Mouse (Mus musculus): ENCODE measurements around the gene Rbm24. TPM values are rescaled to one million over a fixed set of nuclear protein-coding genes. Genes with fewer than 3 reads are reported as not detected.

Gene Rbm24
- total and polyA plus RNA-seq, 3 experiments: not detected

DNA sequence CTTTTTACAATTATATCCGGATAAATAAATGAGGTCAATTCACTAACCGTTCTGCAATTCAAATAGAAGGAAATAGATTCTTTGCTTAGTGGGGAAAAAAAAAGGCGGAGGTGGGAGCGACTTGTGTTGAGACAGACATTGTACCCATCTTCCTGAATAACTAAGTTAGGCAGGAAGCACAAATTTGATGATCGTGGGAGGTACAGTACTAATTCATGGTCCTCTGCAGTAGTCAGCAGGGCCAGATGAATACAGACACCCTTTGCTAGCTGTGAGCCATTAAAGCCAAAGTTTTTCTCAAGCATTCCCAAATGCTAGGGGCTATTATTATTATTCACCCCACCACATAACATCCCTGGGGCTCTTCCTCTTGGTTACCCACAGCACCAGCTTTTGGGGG lies 640 bp upstream of the Rbm24 start:
- dilution Hi-C loops (cut with MboI; ENCODE audit: extremely low pct_ligation_motif_present, extremely low pct_unique_long_range_greater_than_20kb, low sequenced_read_pairs) (no loop called here), in situ Hi-C loops (cut with MboI; ENCODE audit: low pct_ligation_motif_present, low pct_unique_long_range_greater_than_20kb, low sequenced_read_pairs) (no loop called here)
- TF ChIP-seq CTCF (conservative IDR thresholded peaks at IDR 0.05 in 1 of 2, IDR thresholded peaks at IDR 0.05 in 1 of 2; ENCODE audit: low read depth in 2 of 2, low read length in 2 of 2): no peak
- Histone ChIP-seq H3K79me2 (replicated peaks; ENCODE audit: control insufficient read depth, extremely low read depth, insufficient read depth, poor library complexity, severe bottlenecking) (no peaks in the 10 kb centered on the region), H3K9ac (ENCODE audit: insufficient read depth, low read depth) (no peak overlapping the region), H3K27me3 (replicated peaks) (no peaks in the 10 kb centered on the region), H3K9me3 (replicated peaks; ENCODE audit: low read length) (peaks cover 9% of the 10 kb centered on the region), H3K4me3 (replicated peaks in 1 of 3; ENCODE audit: low read depth in 2 of 3, low read length in 2 of 3, poor library complexity in 1 of 3) (no peak overlapping the region), H3K27ac (ENCODE audit: insufficient read depth, low read depth) (no peak overlapping the region), H3K4me2 (ENCODE audit: insufficient read depth, low read depth, poor library complexity, severe bottlenecking) (no peak overlapping the region), H3K36me3 (replicated peaks in 1 of 2; ENCODE audit: control insufficient read depth in 1 of 2, insufficient read depth in 1 of 2, low read length in 1 of 2) (no peaks in the 10 kb centered on the region), H3K4me1 (ENCODE audit: control insufficient read depth in 1 of 2, insufficient read depth in 2 of 2) (peaks cover 3 to 13% of the 10 kb centered on the region in 2 experiments; a peak in 3 of 4 replicates)
- DNase-seq (ENCODE audit: extremely low read depth): no peak

DNA sequence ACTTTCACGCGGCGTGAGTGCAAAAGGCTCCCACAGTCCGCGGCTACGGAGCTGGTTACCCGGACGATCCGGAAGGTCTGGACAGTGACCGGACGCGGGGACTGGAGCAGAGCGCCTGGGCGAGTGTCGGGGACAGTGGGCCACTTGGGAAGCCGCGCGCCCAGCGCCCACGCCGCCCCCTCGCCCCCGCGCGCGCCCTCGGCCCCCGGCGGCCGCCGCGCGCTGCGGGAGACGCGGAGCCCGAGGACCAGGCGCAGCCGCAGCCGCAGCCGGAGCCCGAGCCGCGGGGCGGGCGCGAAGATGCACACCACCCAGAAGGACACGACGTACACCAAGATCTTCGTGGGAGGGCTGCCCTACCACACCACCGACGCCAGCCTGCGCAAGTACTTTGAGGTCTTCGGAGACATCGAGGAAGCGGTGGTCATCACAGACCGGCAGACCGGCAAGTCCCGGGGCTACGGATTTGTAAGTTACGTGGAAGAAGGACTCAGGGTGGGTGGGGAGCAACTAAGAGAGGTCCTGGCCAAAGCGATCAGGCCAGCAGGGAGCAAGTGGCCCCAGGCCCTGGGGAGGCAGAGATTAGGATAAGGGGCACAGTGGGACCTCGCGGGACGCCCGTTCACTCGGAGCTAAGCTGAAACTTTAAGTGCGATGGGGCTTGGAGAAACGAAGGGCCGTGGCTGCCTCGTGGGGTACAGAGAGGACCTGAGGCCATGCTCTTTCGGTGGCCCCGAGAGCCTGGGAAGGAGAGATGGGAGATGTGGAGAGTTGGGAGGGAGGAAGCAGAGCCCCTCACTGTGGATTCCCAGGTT lies 704 bp downstream of the Rbm24 start:
- DNase-seq (ENCODE audit: extremely low read depth): no peak
- dilution Hi-C loops (cut with MboI; ENCODE audit: extremely low pct_ligation_motif_present, extremely low pct_unique_long_range_greater_than_20kb, low sequenced_read_pairs): no loop called here

DNA sequence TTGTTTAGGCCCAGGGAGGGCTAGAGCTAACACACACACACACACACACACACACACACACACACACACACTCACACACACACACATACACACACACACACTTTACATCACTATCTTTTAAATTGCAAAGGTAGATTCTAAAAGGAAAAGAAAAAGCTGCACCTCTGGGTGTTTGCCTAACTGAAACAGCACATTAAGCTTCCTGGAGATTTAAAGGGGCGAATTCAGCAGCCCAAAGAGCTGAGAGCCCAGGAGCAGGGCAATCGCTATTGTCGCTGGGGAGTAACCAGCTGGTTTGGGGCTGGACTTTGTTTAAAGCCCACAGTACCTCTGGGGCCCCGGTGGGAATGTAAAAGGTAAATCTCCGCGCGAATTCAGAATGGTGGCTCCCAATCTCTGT lies 1.4 kb downstream of the Rbm24 start:
- DNase-seq (ENCODE audit: extremely low read depth): no peak
- dilution Hi-C loops (cut with MboI; ENCODE audit: extremely low pct_ligation_motif_present, extremely low pct_unique_long_range_greater_than_20kb, low sequenced_read_pairs) (no loop called here), in situ Hi-C loops (cut with MboI; ENCODE audit: low pct_ligation_motif_present, low pct_unique_long_range_greater_than_20kb, low sequenced_read_pairs) (no loop called here)
- H3K36me3 ChIP-seq (replicated peaks in 1 of 2; ENCODE audit: control insufficient read depth in 1 of 2, insufficient read depth in 1 of 2, low read length in 1 of 2): no peaks in the 10 kb centered on the region
- H3K27me3 ChIP-seq (replicated peaks): no peaks in the 10 kb centered on the region
- no peak overlapping the region for H3K4me3 ChIP-seq (replicated peaks in 1 of 3; ENCODE audit: low read depth in 2 of 3, low read length in 2 of 3, poor library complexity in 1 of 3)
- H3K4me2 ChIP-seq (ENCODE audit: insufficient read depth, low read depth, poor library complexity, severe bottlenecking): no peak overlapping the region
- TF ChIP-seq NRF1 (IDR thresholded peaks at IDR 0.05; ENCODE audit: low read depth, low read length) (no peak), MAFK (IDR thresholded peaks at IDR 0.05; ENCODE audit: insufficient replicate concordance, low read length) (no peak), ZKSCAN1 (IDR thresholded peaks at IDR 0.05; ENCODE audit: borderline replicate concordance, low read depth, low read length) (no peak), TCF12 (IDR thresholded peaks at IDR 0.05; ENCODE audit: low read depth, low read length) (no peak), MXI1 (IDR thresholded peaks at IDR 0.05; ENCODE audit: low read depth, low read length) (no peak), RAD21 (IDR thresholded peaks at IDR 0.05; ENCODE audit: low read depth, low read length) (no peak), CHD1 (IDR thresholded peaks at IDR 0.05; ENCODE audit: low read depth, low read length) (no peak), RCOR1 (conservative IDR thresholded peaks at IDR 0.05; ENCODE audit: low read depth, low read length) (no peak), JUND (conservative IDR thresholded peaks at IDR 0.05; ENCODE audit: low read depth, low read length) (no peak), HCFC1 (IDR thresholded peaks at IDR 0.05; ENCODE audit: low read depth, low read length) (no peak), CTCF (conservative IDR thresholded peaks at IDR 0.05 in 1 of 2, IDR thresholded peaks at IDR 0.05 in 1 of 2; ENCODE audit: low read depth in 2 of 2, low read length in 2 of 2) (no peak), KAT2A (IDR thresholded peaks at IDR 0.05; ENCODE audit: insufficient replicate concordance, low read length) (no peak), EP300 (IDR thresholded peaks at IDR 0.05; ENCODE audit: low read length) (no peak), SIN3A (IDR thresholded peaks at IDR 0.05; ENCODE audit: low read length) (no peak), GABPA (IDR thresholded peaks at IDR 0.05; ENCODE audit: insufficient replicate concordance, low read depth, low read length) (no peak), ETS1 (conservative IDR thresholded peaks at IDR 0.05; ENCODE audit: low read depth, low read length) (no peak), IRF4 (IDR thresholded peaks at IDR 0.05; ENCODE audit: low read depth, low read length) (no peak)
- H3K79me2 ChIP-seq (replicated peaks; ENCODE audit: control insufficient read depth, extremely low read depth, insufficient read depth, poor library complexity, severe bottlenecking): no peaks in the 10 kb centered on the region
- no peak overlapping the region for H3K9ac ChIP-seq (ENCODE audit: insufficient read depth, low read depth)
- H3K4me1 ChIP-seq (ENCODE audit: control insufficient read depth in 1 of 2, insufficient read depth in 2 of 2): no peaks in the 10 kb centered on the region
- H3K27ac ChIP-seq (ENCODE audit: insufficient read depth, low read depth): no peak overlapping the region
- peaks cover 9% of the 10 kb centered on the region for H3K9me3 ChIP-seq (replicated peaks; ENCODE audit: low read length)

More for the DNA sequence above, 704 bp downstream of the Rbm24 start:
- Histone ChIP-seq H3K9me3 (replicated peaks; ENCODE audit: low read length) (peaks cover 9% of the 10 kb centered on the region), H3K27me3 (replicated peaks) (no peaks in the 10 kb centered on the region), H3K27ac (ENCODE audit: insufficient read depth, low read depth) (no peak overlapping the region), H3K79me2 (replicated peaks; ENCODE audit: control insufficient read depth, extremely low read depth, insufficient read depth, poor library complexity, severe bottlenecking) (no peaks in the 10 kb centered on the region), H3K9ac (ENCODE audit: insufficient read depth, low read depth) (no peak overlapping the region), H3K4me3 (replicated peaks in 1 of 3; ENCODE audit: low read depth in 2 of 3, low read length in 2 of 3, poor library complexity in 1 of 3) (no peak overlapping the region), H3K4me1 (ENCODE audit: control insufficient read depth in 1 of 2, insufficient read depth in 2 of 2) (peaks cover 0 to 7% of the 10 kb centered on the region in 2 experiments; a peak in 2 of 4 replicates), H3K4me2 (ENCODE audit: insufficient read depth, low read depth, poor library complexity, severe bottlenecking) (no peak overlapping the region), H3K36me3 (replicated peaks in 1 of 2; ENCODE audit: control insufficient read depth in 1 of 2, insufficient read depth in 1 of 2, low read length in 1 of 2) (no peaks in the 10 kb centered on the region)
- no peak for TF ChIP-seq MAFK (IDR thresholded peaks at IDR 0.05; ENCODE audit: insufficient replicate concordance, low read length)
- no peak for TF ChIP-seq CHD1 (IDR thresholded peaks at IDR 0.05; ENCODE audit: low read depth, low read length)
- in situ Hi-C loops (cut with MboI; ENCODE audit: low pct_ligation_motif_present, low pct_unique_long_range_greater_than_20kb, low sequenced_read_pairs): no loop called here
